Mouse (Mus musculus) lung, adult 18-20 months (tissue): ENCODE results near the gene Dlg4.
"Not testable (repeated sequence)": the region's sequence is repeated elsewhere in the genome, so short reads cannot be mapped to it uniquely, and the experiment has no call there.

Source experiments
- DNase-seq, 2 experiments: peaks; one replicate each; pipeline ENCODE4 v3.0.0; 2022; ENCODE audit warnings: mixed read lengths in 2 of 2

The Dlg4 gene

DNA sequence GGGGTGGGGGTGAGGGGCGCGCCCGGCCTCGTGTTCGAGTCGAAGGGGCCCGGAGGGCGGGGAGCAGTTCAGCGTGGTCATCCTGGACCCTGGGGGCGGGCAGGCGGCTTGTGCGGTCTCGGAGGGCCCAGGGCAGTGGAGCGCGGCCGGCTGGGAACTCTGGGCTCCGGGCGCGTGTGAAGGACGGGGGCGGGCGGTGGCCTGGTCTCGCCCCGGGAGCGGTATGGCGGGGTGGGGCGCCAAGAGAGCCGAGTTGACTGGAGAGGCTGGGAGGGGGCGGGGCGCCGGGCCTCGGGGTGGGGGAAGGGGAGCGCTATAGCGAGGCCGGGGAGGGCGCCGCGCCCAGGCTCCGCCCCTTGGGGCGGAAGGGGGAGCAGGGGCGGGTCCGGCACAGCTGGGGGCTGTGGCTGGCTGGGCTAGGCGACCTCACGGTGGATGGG is 19.7 kb upstream of the Dlg4 start:
- DNase-seq = peak; percentile 92 to 94

DNA sequence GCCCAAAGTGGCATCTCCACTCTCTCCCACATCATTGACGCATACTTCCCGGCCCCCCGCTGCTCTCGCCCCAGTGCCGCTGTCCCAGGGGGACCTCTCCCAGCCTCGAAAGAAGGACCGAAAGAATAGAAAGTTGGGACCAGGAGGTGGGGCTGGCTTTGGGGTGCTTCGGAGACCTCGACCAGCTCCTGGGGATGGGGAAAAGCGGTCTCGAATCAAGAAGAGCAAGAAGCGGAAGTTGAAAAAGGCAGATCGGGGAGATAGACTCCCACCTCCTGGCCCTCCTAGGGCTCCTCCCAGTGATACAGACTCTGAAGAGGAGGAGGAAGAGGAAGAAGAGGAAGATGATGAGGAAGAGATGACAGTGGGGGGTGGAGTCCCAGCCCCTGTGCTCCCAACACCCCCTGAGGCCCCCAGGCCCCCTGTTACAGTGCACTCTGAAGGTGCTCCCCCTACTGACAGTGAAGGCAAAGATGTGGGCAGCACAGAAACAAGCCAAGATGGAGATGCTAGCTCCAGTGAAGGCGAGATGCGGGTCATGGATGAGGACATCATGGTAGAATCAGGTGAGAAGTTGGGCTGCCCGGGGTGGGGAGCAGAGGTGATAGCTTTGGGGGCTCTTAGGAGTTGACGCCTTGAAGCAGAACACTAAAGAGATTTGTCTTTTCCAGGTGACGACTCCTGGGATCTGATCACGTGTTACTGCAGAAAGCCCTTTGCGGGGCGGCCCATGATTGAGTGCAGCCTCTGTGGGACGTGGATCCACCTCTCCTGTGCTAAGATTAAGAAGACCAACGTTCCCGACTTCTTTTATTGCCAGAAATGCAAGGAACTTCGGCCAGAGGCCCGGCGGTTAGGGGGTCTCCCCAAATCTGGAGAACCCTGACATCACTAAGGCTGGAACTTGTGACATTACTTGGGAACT is 17.9 kb upstream of the Dlg4 start:
- DNase-seq = no peak

DNA sequence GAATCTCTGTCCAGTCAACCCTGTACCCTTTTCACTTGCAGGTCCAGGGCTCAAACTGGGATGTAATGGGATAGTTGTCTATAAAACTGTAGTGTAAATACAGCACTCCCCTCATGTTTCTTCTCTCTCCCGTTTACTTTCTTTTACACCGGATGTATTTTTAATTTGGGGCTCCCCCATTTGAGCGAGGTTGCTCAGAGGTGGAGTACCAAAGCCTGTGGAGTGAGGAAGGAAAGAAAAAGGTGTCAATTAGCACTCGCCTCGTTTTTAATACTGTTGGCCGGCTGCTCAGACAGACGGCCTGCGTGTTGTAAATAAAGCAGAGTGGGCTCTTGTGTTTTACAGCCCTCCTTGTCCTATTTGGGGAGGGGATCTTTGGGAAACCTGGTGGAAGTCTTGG is 17.1 kb upstream of the Dlg4 start:
- DNase-seq = no peak

DNA sequence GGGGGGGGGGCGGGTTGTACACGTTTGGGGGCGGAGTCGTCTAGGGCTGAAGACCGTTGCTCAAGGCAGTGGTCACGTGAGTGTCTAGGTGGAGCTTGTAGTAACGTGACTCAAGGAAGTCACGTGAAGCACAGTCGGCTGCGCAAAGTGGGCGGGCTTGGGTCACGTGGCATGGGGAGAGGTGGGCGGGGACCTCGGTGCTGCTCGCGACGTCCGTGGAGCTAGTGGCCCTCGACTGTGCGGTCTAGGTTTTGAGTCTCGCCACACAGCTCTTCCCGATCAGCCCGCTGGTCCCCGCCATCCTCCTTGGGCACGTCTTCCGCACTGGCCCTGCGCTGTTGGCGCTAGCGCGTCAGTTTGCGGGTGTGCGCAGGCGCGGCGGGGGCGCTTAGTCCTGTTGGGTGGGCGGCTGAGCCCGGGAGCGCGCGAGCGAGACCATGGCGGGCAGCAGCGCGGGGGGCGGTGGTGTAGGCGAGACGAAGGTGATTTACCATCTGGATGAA is 16.3 kb upstream of the Dlg4 start, which contains the start of gene Dvl2:
Gene Dvl2, plus strand, starts transcription at position 200 of the 503 bp plus-strand sequence.
- peak; percentile 92 to 95 for DNase-seq

DNA sequence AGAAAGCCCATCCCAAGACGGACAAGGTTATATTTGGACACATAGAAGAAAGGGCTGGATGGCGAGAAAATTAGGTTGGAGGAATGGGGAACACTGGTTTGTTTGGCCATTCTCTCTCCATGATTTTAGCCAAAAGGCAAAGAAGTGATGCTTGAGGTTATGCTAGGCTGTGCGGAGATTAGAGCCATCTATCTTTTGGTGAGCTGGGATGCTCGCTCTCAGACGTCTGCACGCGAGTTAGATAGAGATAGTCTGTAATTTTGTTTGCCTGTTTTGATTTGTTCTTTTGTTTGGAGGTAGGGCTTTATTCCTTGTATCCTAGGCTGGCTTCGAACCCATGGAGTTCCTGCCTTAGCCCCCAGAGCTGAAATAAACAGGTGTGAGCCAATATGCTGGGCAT is 15.6 kb upstream of the Dlg4 start:
- no peak for DNase-seq

DNA sequence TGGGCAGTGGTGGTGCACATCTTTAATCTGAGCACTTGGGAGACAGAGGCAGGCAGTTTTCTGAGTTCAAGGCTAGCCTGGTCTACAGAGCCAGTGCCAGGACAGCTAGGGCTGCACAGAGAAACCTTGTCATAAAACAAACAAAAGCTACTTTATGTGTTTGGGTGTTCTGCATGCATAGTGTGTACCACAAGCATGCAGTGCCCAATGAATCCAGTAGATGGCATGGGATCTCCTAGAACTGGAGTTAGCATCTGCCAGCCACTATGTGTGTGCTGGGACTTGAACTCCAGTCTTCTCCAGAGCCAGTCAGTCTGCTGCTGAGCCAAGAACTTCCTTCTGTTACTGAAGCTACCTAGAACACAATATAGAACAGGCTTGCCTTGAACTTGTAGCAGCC is 14.9 kb upstream of the Dlg4 start:
- peak in 1 of 2 experiments; percentile 36 for DNase-seq

DNA sequence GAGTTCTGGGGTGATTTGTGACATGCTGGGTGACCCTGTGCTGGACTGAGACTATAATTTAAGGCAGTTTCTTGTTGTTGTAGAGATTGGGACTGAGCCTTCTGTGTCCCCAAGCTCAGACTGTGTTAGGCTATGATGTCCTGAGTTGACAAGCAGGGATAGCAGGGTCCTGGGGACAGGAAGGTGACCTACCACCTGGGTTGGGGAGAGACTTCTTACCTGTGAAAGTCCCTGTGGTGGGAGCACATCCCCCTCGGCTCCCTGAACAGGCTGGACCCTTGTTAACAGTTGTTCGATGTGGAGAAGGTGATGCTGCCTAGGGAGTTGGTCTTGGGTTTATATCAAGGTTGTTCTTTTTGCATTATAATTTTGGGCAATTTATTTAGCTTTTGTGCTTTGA is 14.3 kb upstream of the Dlg4 start:
- no peak for DNase-seq

DNA sequence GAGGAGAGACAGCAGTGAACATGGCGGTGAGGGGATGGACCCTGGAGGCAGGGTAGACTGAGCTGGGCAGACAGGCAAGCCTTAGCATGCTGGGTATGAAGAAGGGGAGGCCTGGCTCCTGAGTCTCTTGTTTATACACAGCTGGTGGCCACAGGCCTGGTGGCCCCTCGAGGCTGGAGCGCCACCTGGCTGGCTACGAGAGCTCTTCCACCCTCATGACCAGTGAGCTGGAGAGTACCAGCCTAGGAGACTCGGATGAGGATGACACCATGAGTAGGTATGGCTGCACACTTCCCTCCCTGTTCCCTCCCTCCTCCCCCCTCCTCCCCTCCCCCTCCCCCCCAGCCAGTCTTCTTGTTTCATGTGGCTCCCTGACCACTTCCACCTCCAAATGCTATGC is 11.2 kb upstream of the Dlg4 start:
- DNase-seq = no peak

DNA sequence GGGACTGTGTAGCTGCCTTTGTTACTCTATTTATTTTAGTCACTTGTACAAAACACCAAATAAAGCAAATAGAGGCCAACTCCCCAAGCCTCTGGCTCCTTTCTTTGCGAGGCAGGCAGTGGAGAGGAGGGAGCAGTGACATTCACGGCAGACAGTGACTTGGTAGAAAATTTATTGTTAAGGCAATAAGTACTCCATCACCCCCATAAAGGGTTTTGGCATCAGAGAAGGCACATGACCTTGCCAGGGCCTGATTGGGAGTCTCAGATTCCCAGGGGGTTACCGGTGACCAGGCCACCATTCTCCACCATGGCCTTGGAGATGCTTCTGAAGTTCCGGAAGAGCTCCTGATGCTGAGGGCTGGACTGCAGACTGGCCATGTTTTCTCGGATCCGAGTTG is 6.7 kb upstream of the Dlg4 start:
- no peak for DNase-seq

DNA sequence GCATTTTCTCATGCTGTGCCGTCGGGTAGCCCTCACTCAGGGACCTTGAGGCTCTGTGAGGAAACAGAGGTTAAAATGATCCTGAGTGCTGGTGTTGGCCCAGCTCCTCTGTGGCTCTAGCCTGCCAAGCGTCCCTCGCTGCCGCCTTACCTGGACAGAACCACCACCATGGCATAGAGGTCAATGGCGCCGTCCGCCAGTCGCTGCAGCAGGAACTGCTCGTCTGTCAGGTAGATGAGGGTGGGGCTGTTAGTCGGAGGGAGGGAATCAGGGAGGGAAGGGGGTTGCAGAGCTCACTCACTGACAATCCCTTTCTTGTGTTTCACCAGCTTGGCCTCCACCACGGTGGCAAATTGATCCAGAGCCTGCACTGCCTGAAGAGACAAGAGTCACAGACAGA is 6.2 kb upstream of the Dlg4 start:
- no peak for DNase-seq

DNA sequence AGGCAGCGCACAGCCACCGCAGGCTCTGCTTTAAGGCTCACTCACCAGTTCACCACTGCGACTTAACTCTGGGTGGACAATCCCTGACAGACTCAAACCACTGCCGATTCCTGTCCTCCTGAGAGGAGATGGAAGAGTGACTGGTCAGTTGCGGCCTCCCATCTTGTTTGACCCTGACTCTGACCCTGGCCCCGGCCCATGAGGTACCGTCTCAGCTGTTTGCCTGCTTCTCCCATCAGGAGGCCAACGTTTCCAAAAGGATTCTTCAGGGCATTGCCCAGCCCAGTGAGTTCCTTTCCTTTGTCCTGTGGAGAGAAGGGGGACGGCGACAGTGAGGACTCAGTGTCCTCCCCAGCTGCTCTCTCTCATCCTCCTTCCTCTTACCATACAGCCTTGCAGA is 5.8 kb upstream of the Dlg4 start:
- no peak for DNase-seq

DNA sequence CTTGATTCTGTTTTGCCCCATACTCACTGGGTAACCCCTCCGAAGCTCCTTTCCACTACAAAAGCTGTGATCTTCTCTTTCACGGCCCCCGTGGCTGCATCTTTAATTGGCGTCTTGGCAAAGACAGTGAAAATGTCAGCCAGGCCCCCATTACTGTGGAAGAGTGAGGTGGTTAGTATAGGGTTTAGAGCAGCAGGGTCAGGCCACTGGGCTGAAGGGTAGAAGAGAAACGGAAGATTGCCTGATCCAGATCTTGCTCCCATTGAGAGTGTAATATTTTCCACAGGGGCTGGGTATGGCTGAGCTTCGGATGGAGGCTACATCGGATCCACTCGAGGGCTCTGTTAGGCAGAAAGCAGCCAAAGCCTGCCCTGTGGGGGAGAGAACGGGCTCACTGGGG is 3.8 kb upstream of the Dlg4 start:
- DNase-seq = no peak

DNA sequence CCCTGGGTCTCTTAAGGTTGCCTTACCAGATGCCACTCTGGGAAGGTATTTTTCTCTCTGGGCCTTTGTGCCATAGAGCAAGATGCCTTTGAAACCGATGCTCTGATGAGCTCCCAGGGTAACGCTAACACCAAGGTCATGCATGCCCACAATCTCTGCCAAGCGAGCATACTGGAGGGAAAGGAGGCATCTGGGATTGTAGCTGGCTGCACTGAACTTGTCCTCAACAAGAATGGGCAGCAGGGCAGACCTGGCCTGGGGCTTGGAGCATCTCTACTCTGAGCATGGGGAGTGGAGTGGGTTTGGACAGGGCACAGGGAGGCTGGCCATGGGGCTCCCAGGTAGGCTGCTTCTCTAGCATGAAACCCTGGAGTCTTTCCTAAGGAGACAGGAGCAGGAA is 3.3 kb upstream of the Dlg4 start:
- DNase-seq = no peak

DNA sequence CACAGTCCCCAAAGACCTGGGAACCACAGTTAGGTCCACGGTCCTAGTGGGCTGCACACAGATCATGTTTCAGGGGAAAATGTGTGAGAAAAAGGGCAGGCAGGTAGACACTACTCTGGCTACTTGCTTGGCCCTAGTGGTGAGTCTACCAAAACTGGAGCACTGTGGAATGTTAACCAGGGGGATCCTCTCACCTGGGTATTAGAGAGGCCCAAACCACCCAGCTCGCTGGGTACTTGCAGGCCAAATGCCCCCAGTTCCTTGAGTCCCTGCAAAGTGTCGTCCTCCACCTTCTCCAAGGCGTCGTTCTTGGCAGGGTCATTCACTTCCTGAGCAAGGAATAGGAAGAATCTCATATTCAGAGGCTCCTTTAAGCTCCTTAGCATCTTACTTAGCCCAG is 2.7 kb upstream of the Dlg4 start:
- no peak for DNase-seq

DNA sequence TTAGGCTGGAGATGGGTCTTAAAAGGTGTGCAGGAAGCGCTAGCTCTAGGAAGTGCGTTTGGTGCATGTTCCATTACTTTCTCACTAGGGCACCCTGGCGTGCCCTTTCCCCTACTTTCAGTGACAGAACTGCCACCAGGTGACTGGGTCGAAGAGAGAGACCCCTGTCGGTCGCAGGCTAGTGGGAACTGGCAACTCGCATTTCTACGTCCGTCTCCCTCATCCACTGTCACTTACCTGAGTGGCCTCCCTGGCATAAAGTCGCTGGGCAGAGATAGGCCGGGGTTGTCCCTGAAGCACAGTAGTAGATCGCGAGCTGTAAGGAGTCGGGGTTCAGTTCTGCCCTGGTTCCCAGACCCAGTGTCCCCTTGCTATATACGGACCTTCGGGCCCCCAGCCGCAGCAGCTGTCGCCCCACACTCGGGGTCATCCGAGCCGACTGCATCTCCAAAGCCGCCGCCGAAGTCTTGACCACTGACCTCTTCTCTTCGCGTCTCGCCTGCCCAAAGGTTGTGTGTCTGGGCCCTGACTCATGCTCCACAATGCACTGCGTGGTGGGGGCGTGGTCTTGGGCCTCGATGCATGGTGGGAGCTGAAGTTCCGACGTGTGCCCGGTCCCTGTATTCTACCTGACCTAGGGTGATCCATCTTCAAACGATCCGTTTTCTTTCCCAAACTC is 1.7 kb upstream of the Dlg4 start, which contains the start of gene Acadvl:
Gene Acadvl, minus strand, starts transcription at position 532 of the 679 bp plus-strand sequence.
- peak; percentile 91 to 93 for DNase-seq

DNA sequence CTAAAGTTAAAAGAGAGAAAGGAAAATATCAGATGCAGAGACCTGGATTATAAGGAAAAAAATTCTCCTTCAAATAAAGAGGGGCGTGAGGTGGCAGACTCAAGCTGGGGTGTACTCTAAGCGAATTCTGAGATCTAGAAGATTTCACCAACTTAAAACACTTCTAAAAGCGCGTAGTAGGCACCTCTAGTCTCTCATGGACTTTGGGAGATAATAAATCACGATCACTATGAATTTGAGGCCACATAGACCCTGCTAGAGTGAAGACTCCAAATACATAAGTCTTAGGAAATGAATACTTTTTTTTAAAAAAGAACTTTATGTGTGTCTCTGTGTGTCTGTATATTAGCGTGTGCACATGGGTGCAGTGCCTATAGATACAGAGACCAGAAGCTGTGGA is 1.1 kb upstream of the Dlg4 start:
- no peak for DNase-seq

DNA sequence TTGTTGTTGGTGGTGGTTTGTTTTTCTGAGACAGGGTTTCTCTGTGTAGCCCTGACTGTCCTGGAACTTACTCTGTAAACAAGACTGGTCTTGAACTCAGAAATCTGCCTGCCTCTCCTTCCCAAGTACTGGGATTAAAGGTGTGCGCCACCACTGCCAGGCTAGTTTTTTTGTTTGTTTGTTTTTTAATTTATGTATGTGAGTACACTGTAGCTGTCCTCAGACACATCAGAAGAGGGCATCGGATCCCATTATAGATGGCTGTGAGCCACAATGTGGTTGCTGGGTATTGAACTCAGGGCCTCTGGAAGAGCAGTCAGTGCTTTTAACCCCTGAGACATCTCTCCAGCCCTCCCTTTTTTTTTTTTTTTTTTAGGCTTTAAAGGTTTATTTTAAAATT is 565 bp upstream of the Dlg4 start:
- DNase-seq = not testable (repeated sequence)

DNA sequence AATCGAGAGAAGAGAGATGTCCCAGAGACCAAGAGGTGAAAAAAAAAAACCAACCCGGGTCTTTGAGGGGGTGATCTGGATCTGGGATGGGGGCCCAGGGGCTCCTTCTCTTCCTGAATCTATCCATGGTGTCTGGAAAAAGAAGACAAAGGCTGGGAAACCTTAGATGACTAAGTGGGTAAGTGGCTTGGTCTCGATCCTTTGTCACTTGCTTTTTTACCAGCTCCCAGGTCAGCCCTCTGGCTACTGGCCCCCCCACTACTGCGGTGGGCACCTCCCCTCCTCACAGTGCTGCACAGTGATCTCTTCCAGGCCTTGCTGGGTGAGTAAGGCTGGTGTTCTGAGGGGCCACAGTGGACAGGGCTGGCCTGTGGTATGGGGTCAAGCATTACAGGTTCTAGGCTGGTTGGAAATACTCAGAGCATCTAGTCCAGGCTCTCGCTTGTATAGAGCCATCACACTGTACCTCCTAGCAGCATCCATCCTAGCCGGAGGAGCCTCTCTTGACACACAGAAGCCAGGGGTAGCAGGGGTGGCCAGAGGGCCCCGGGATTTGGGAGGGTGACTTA is 541 bp downstream of the Dlg4 start:
- no peak for DNase-seq

DNA sequence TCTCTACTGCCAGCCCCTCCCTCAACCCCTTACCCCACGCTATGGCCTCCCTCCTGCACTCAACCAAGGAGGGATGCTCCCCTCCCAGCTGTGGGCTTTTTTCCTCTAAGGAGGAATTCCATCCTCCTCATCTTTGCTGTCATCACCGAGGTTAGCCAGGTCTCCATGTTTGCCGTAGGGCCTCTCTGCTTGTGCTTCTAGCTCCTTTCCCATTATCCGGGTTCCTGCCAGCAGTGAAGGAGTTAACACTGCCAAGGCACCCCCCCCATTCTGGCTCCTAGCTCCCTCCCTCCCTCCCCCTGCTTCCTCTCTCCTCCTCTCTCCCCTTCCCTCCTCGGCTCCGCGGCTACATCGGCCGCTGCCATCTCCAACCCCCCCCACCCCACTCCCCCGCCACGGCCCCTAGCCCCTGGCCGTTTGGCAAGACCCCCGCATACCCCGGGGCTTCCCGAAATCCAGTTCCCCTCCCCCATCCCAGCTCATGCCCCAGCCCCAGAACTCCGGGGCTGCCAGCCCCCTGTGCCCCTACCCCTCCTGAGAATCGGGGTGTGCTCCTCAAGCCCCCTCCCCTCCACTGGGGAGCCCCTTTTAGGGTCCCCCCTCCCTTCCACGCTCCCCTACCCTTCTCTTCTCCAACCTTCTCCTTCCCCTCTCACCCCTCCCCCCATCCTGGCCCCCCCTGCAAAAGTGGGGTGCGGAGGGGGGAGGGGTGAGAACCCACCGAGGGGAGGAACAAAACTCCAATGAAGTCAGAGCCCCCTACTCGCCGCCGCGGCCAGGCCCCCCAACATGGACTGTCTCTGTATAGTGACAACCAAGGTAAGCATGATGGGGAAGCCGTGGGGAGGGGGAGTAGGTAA is 1.6 kb downstream of the Dlg4 start:
- DNase-seq = peak in 1 of 2 experiments; percentile 23

DNA sequence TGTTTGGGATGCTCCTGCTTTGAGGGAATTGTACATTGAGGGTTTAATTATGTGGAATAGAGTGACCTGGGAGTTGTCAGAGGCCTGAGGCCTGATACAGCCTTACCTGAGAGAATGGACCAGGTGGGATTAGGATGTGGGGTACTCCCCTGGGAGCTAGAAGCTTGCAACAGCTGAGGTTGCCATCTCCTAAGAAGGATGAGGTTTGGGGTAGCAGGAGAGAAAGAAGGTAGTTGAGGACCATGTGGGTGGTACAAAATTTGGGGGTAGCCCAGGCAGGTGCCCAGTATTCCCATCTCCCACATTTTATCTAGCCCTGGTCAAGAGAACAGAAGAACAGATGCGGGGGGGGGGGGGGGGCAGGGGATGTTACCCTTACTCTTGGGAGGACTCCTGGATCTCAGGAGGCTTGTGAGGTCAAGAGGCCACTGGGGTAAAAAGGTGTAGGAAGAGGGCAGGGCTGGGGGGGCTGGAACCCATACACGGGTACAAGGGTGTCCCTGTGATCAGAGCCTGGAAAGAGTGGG is 2.8 kb downstream of the Dlg4 start:
- no peak for DNase-seq

DNA sequence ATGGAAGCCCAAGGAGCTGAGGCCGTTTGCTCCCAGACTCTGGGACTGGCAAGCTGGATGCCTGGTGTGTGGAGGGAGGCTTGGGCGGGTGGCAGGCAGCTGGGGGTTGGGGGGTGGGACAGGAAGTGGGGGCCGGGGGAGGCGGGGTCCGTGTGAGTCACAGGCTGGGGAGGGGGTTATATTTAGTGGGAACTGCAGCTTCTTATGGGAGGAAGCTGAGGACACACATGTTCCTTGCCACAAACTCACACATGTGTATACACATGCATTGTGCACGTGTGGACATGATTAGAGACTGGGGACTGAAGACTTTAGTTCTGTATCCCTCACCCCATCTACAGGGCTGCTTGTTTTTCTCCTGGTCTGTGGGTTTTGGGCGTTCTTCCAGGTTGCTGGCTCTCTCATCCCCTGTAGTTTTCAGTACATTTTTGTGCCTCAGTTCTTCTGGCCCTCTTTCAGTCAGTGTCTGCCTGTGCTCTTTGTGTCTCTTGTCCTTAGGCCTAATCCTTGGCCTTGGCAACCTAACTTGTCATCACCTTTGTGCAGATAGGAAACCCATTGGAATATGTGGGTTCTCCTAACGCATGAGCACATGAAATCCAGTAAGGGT is 3.4 kb downstream of the Dlg4 start:
- no peak for DNase-seq
